Mouse (Mus musculus) erythroblast, adult 5-6 weeks (primary cell): ENCODE data around the gene Card11. TPM values are rescaled to one million over a fixed set of nuclear protein-coding genes. Genes with fewer than 3 reads are reported as not detected.

Source experiments
- total RNA-seq, 2 experiments: library from RNA; stranded (forward) in 1 of 2; stranded (reverse) in 1 of 2; fragments of 150-400 nt in 1 of 2; fragments of 200-764, 138-1000 nt in 1 of 2; gene quantifications; 2 replicates each; pipeline versions ENCODE4 v1.2.3 to v1.2.4; 2015 to 2017; ENCODE audit warnings: low replicate concordance in 2 of 2

Gene Card11
- total RNA-seq, 2 experiments from 2014 or later, result 0.68 to 1.3 TPM

Other genes with a start within 250 kb of the Card11 start
- 12.1 and 16.1 TPM in 2 replicates for gene Gna12, start 170.2 kb downstream of the Card11 start, total RNA-seq (2015; ENCODE audit: low replicate concordance)
- 9.9 and 11.5 TPM in 2 replicates for gene Gna12, start 170.2 kb downstream of the Card11 start, total RNA-seq (2017; ENCODE audit: low replicate concordance)
- not detected in 2 replicates for gene Sdk1, start 240.9 kb upstream of the Card11 start, total RNA-seq (2015; ENCODE audit: low replicate concordance)
- gene Sdk1, start 240.9 kb upstream of the Card11 start, total RNA-seq (2017; ENCODE audit: low replicate concordance), result 0.14 TPM in 1 of 2 replicates, not detected in the other